Mouse (Mus musculus) megakaryocyte, embryonic 14.5 days (primary cell): Measurements from ENCODE around the gene Adamtsl1.

ENCODE experiments used
- FLI1 ChIP-seq: IDR thresholded peaks from 2 replicates; pipeline ENCODE4 v1.6.1; 2012; ENCODE audit warnings: low read length, inconsistent platforms, mixed read lengths
- GATA1 ChIP-seq: IDR thresholded peaks from 3 replicates; pipeline ENCODE4 v1.6.1; 2012; ENCODE audit warnings: mixed read lengths, low read length, inconsistent platforms, borderline replicate concordance

DNA sequence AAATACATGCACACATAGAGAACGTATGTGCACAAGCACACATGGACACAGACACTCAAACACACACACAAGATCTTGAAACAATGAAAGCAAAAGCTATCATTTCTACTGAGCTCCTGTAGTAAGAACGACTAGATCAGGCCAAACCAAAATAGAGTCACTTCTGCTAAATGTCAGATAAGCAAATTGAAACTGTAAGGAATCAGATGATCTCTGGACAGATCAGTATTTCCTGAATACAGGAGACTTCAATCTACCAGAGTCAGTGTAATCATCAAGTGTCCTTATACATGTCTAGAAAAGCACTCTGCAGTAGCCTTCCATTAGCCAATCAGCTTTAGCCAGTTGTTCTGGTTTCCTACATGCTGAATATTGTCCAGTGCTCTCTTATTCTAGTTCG is 441.4 kb downstream of the Adamtsl1 start:
- TF ChIP-seq GATA1 (no peak), FLI1 (no peak)
